Mouse (Mus musculus): ENCODE measurements around the gene Bmper. TPM values are rescaled to one million over a fixed set of nuclear protein-coding genes. Genes with fewer than 3 reads are reported as not detected.

Bmper gene
- polyA plus RNA-seq, 1 experiment from 2014 or later: 6.9 TPM

DNA sequence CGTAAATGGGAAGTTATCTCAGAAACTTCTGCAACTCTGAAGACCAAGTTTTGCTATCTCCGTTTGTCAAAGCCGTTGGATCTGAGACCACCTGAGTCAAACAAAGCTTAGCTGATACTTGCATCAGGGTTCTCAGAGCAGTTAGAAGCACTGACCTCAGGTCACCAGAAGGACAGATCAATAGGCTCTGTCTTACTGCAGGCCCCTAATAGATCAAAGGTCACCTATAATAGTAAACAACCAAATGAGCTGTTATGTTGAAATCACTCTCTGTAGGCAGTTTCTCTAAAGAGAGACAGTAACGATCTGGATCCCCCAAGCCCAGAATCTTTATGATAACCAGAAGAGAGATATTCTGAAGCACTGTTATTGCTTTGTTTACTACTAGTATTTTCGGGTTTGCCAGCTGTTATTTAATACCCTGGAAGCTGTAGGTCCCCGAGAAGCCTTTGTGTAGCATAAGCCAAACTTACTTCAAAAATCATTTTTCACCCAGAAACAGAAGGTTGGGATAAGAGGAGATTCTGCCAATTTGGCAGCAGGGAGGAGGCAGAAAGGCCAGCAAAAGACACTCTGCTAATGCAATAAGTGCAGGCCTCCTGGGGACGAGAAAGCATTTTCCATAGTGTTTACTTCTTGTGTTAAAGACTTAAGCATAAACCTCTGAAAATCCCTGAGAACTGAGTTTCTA, 224.5 kb downstream of the Bmper start:
- no peak for ATAC-seq (ENCODE audit: insufficient number of reproducible peaks, insufficient read depth, low FRiP score, low read depth)
- WGBS: 35% methylated on average over 7 of the region's 7 CpGs
- no peak overlapping the region for H3K4me3 ChIP-seq (ENCODE audit: low read depth, low read length)
- no peaks in the 10 kb centered on the region for H3K4me1 ChIP-seq (ENCODE audit: control insufficient read depth, insufficient read depth, low read length)
- H3K36me3 ChIP-seq (ENCODE audit: control insufficient read depth, insufficient read depth, low read length): no peaks in the 10 kb centered on the region
- no peaks in the 10 kb centered on the region for H3K9me3 ChIP-seq (ENCODE audit: control insufficient read depth, low read depth, low read length)
- H3K27ac ChIP-seq (ENCODE audit: low read length): no peak overlapping the region
- H3K4me2 ChIP-seq (replicated peaks; ENCODE audit: low read depth, low read length): no peak overlapping the region
- no peaks in the 10 kb centered on the region for H3K27me3 ChIP-seq (ENCODE audit: control insufficient read depth, insufficient read depth, low read length)
- H3K9ac ChIP-seq (replicated peaks; ENCODE audit: low read depth, low read length): no peak overlapping the region

GRCm38 (mm10) chr9:23453309-23453708, 230.4 kb downstream of the Bmper start:
- no peaks in the 10 kb centered on the region for H3K27me3 ChIP-seq (ENCODE audit: control insufficient read depth, insufficient read depth, low read length)
- no peaks in the 10 kb centered on the region for H3K36me3 ChIP-seq (ENCODE audit: control insufficient read depth, insufficient read depth, low read length)
- 0 out of 2 replicates have a peak, but pooled peaks have one; percentile 63 for ATAC-seq (ENCODE audit: insufficient number of reproducible peaks, insufficient read depth, low FRiP score, low read depth)
- no peak overlapping the region for H3K4me3 ChIP-seq (ENCODE audit: low read depth, low read length)
- WGBS: 17% methylated on average over 5 of the region's 5 CpGs
- H3K9me3 ChIP-seq (ENCODE audit: control insufficient read depth, low read depth, low read length): no peaks in the 10 kb centered on the region
- H3K4me1 ChIP-seq (ENCODE audit: control insufficient read depth, insufficient read depth, low read length): 0 out of 2 replicates have a peak, but pooled peaks cover 3% of the 10 kb centered on the region
- no peak overlapping the region for H3K27ac ChIP-seq (ENCODE audit: low read length)
- no peak overlapping the region for H3K4me2 ChIP-seq (replicated peaks; ENCODE audit: low read depth, low read length)
- H3K9ac ChIP-seq (replicated peaks; ENCODE audit: low read depth, low read length): no peak overlapping the region

DNA sequence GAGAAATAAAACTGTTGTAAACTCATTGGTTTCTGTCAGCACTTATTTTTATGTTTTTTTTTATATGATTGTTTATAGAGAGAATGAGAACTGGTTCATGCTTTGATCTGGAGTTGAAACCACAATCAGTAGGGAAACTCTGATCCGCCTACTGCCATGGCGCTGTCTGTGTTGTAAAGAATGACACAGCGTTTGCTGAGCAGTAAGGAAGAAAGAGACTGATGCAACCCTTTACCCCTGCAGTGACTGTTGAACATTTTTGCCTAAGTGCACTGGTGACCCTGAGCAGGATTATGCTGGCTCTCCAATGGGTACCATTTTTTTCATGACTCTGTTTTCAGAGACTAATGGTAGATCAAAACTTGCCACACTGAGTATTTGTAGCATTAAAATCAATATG, 234.3 kb downstream of the Bmper start:
- Histone ChIP-seq H3K4me1 (ENCODE audit: control insufficient read depth, insufficient read depth, low read length) (0 out of 2 replicates have a peak, but pooled peaks cover 3% of the 10 kb centered on the region), H3K4me3 (ENCODE audit: low read depth, low read length) (no peak overlapping the region), H3K27ac (ENCODE audit: low read length) (no peak overlapping the region), H3K27me3 (ENCODE audit: control insufficient read depth, insufficient read depth, low read length) (no peaks in the 10 kb centered on the region), H3K9ac (replicated peaks; ENCODE audit: low read depth, low read length) (no peak overlapping the region), H3K9me3 (ENCODE audit: control insufficient read depth, low read depth, low read length) (no peaks in the 10 kb centered on the region), H3K36me3 (ENCODE audit: control insufficient read depth, insufficient read depth, low read length) (no peaks in the 10 kb centered on the region), H3K4me2 (replicated peaks; ENCODE audit: low read depth, low read length) (no peak overlapping the region)
- no peak for ATAC-seq (ENCODE audit: insufficient number of reproducible peaks, insufficient read depth, low FRiP score, low read depth)
- 67% methylated on average over 3 of the region's 3 CpGs for WGBS

- ATAC-seq (ENCODE audit: insufficient number of reproducible peaks, insufficient read depth, low FRiP score, low read depth): no peak
- Histone ChIP-seq H3K27ac (ENCODE audit: low read length) (no peak overlapping the region), H3K9ac (replicated peaks; ENCODE audit: low read depth, low read length) (no peak overlapping the region), H3K4me2 (replicated peaks; ENCODE audit: low read depth, low read length) (no peak overlapping the region), H3K4me1 (ENCODE audit: control insufficient read depth, insufficient read depth, low read length) (no peaks in the 10 kb centered on the region), H3K4me3 (ENCODE audit: low read depth, low read length) (no peak overlapping the region), H3K9me3 (ENCODE audit: control insufficient read depth, low read depth, low read length) (no peaks in the 10 kb centered on the region), H3K27me3 (ENCODE audit: control insufficient read depth, insufficient read depth, low read length) (no peaks in the 10 kb centered on the region), H3K36me3 (ENCODE audit: control insufficient read depth, insufficient read depth, low read length) (no peaks in the 10 kb centered on the region)
- WGBS: 52% methylated on average over 4 of the region's 4 CpGs
Observed at GRCm38 (mm10) chr9:23460721-23461120, 237.8 kb downstream of the Bmper start.

DNA sequence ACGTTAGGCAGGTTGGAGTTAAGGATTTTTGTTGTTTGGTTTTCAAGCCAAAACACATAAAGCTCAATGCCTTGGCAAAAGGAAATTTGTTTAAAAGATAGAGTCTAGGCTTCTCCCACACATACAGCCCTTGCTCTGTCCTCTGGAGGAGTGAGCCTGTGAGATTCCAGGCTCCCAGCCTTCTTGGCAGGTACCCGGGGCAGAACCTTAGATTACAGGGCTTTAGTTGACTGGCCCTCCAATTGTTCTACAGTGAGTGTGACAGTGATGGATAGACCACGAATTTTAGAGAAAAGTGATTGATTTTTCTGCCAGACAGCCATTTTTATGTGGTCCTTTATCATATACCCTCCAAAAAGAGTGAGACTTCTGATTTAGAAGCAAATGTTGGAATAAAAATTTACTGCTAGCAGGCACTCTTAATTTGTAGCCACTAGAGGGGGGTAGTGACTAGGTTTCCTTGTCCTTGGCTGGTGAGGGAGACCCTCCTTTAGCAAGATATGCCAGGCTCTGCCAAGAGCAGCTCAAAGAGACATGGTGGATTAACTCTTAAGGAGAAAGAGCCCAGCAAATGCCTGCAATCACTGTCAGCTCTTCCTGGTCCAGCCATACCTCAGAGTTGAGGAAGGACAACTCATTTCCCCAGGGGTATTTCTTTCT, 240.2 kb downstream of the Bmper start:
- no peak for ATAC-seq (ENCODE audit: insufficient number of reproducible peaks, insufficient read depth, low FRiP score, low read depth)
- Histone ChIP-seq H3K27me3 (ENCODE audit: control insufficient read depth, insufficient read depth, low read length) (no peaks in the 10 kb centered on the region), H3K4me1 (ENCODE audit: control insufficient read depth, insufficient read depth, low read length) (no peaks in the 10 kb centered on the region), H3K36me3 (ENCODE audit: control insufficient read depth, insufficient read depth, low read length) (no peaks in the 10 kb centered on the region), H3K4me3 (ENCODE audit: low read depth, low read length) (no peak overlapping the region), H3K9ac (replicated peaks; ENCODE audit: low read depth, low read length) (no peak overlapping the region), H3K4me2 (replicated peaks; ENCODE audit: low read depth, low read length) (no peak overlapping the region), H3K27ac (ENCODE audit: low read length) (no peak overlapping the region), H3K9me3 (ENCODE audit: control insufficient read depth, low read depth, low read length) (no peaks in the 10 kb centered on the region)
- WGBS: 30% methylated on average over 3 of the region's 3 CpGs

GRCm38 (mm10) chr9:23464981-23465630, 242.2 kb downstream of the Bmper start:
- Histone ChIP-seq H3K27ac (ENCODE audit: low read length) (no peak overlapping the region), H3K4me3 (ENCODE audit: low read depth, low read length) (no peak overlapping the region), H3K9me3 (ENCODE audit: control insufficient read depth, low read depth, low read length) (no peaks in the 10 kb centered on the region), H3K36me3 (ENCODE audit: control insufficient read depth, insufficient read depth, low read length) (no peaks in the 10 kb centered on the region), H3K4me2 (replicated peaks; ENCODE audit: low read depth, low read length) (no peak overlapping the region), H3K9ac (replicated peaks; ENCODE audit: low read depth, low read length) (no peak overlapping the region), H3K27me3 (ENCODE audit: control insufficient read depth, insufficient read depth, low read length) (no peaks in the 10 kb centered on the region), H3K4me1 (ENCODE audit: control insufficient read depth, insufficient read depth, low read length) (no peaks in the 10 kb centered on the region; the same call in 1 of the 2 replicates)
- 68% methylated on average over 7 of the region's 7 CpGs for WGBS
- no peak for ATAC-seq (ENCODE audit: insufficient number of reproducible peaks, insufficient read depth, low FRiP score, low read depth)

- Histone ChIP-seq H3K4me3 (ENCODE audit: low read depth, low read length) (no peak overlapping the region), H3K27ac (ENCODE audit: low read length) (no peak overlapping the region), H3K27me3 (ENCODE audit: control insufficient read depth, insufficient read depth, low read length) (no peaks in the 10 kb centered on the region), H3K9me3 (ENCODE audit: control insufficient read depth, low read depth, low read length) (no peaks in the 10 kb centered on the region), H3K9ac (replicated peaks; ENCODE audit: low read depth, low read length) (no peak overlapping the region), H3K4me2 (replicated peaks; ENCODE audit: low read depth, low read length) (no peak overlapping the region), H3K4me1 (ENCODE audit: control insufficient read depth, insufficient read depth, low read length) (no peaks in the 10 kb centered on the region; the same call in 1 of the 2 replicates), H3K36me3 (ENCODE audit: control insufficient read depth, insufficient read depth, low read length) (no peaks in the 10 kb centered on the region)
- ATAC-seq (ENCODE audit: insufficient number of reproducible peaks, insufficient read depth, low FRiP score, low read depth): no peak
- 42% methylated on average over 1 of the region's 1 CpGs for WGBS
Observed at GRCm38 (mm10) chr9:23469886-23470285, 247.0 kb downstream of the Bmper start.

DNA sequence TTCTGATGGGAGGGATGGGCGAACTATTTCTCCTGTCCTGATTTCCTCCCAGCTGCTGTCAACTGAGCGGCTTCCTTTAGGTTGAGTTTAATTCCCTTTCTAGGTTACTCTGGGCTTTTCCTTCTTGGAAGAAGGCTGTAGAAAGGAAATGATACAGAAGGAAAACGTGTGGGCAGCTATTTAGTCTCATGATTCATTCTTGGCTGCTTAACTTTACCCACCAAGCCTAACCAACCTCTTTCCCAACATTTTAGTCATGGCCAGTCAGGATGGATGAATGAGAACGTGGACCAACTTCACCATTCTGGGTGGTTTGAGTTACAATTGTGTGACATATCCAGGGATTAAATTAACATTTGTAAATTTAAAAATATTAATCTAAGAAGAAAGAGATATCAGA, 263.0 kb downstream of the Bmper start:
- no peak overlapping the region for H3K4me2 ChIP-seq (replicated peaks; ENCODE audit: low read depth, low read length)
- H3K27ac ChIP-seq (ENCODE audit: low read length): no peak overlapping the region
- no peaks in the 10 kb centered on the region for H3K4me1 ChIP-seq (ENCODE audit: control insufficient read depth, insufficient read depth, low read length)
- no peaks in the 10 kb centered on the region for H3K27me3 ChIP-seq (ENCODE audit: control insufficient read depth, insufficient read depth, low read length)
- no peak overlapping the region for H3K9ac ChIP-seq (replicated peaks; ENCODE audit: low read depth, low read length)
- ATAC-seq (ENCODE audit: insufficient number of reproducible peaks, insufficient read depth, low FRiP score, low read depth): no peak
- no peaks in the 10 kb centered on the region for H3K9me3 ChIP-seq (ENCODE audit: control insufficient read depth, low read depth, low read length)
- H3K36me3 ChIP-seq (ENCODE audit: control insufficient read depth, insufficient read depth, low read length): no peaks in the 10 kb centered on the region
- WGBS: 73% methylated on average over 4 of the region's 4 CpGs
- H3K4me3 ChIP-seq (ENCODE audit: low read depth, low read length): no peak overlapping the region
